Mouse (Mus musculus) ovary, postnatal 10 days (tissue): ENCODE data around the gene Gm20388.

Experiments
- DNase-seq: peaks from one replicate; pipeline ENCODE4 v3.0.0; 2022; ENCODE audit warnings: low spot score

The Gm20388 gene

GRCm38 (mm10) chr8:121977819-121978590 is 2067.4 kb downstream of the Gm20388 start:
- DNase-seq, result no peak

DNA sequence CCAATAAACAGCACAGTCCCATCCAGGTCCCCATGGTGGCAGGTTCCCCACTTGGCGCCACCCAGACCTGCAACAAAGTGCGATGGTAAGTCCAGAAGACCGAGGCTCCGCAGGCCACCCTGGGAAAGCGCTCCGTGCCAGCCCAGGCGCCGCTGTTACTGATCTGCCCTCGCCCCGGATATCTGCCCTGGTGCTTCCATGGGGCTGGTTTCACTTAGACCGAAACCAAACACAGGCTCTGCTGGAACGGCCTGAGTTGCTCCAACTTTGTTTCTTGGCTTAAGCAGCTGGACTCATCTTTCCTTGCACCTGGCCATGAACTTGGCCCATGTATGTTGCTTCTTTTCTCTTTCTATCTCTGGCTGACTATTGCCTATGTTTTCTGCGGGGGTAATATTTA is 2068.0 kb downstream of the Gm20388 start:
- no peak for DNase-seq

- DNase-seq, result no peak
Observed at GRCm38 (mm10) chr8:121980792-121981519, 2070.3 kb downstream of the Gm20388 start.

DNA sequence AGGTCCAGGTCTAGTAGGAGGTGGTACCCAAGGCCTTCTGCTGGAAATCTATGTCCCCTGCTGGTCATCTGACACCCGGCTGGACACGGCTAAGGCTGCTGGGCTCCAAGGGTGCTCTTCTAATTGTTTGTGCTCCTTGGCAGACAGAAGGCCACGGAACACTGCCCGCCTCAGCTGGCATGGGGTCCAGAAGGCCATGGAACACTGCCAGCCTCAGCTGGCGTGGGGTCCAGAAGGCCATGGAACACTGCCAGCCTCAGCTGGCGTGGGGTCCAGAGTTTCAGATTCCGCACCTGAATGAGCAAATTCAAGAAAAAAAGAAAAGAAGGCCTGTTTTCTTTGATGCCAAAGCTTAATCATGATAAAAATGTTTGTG is 2070.9 kb downstream of the Gm20388 start:
- DNase-seq, result no peak

GRCm38 (mm10) chr8:121985673-121986072 is 2075.0 kb downstream of the Gm20388 start:
- DNase-seq, result no peak

GRCm38 (mm10) chr8:121987892-121988291 is 2077.3 kb downstream of the Gm20388 start:
- no peak for DNase-seq

GRCm38 (mm10) chr8:121990506-121991255 is 2080.0 kb downstream of the Gm20388 start:
- no peak for DNase-seq

DNA sequence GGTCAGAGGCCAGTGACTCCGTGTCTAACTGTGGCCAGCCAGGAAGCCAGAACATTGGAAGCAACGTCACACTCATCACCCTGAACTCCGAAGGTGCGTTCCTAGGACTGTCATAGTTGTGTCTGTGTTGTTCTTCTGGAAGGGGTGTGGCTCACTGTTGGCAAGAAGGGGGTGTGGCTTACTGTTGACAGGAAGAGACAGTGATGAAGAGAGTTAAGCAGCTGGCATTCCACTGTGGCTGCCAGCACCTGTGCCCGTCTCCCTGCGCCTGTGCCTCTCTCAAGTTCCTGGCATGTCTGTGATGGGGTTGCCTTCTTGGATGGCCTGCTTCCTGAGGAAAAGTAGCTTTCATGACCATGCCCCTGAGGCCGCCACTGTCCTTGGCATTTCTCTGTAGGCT is 2081.0 kb downstream of the Gm20388 start:
- DNase-seq, result no peak

- DNase-seq, result no peak
Observed at GRCm38 (mm10) chr8:121992911-121993310, 2082.3 kb downstream of the Gm20388 start.

GRCm38 (mm10) chr8:121995112-121995511 is 2084.5 kb downstream of the Gm20388 start:
- no peak for DNase-seq

GRCm38 (mm10) chr8:121995895-121996294 is 2085.3 kb downstream of the Gm20388 start:
- DNase-seq, result no peak

DNA sequence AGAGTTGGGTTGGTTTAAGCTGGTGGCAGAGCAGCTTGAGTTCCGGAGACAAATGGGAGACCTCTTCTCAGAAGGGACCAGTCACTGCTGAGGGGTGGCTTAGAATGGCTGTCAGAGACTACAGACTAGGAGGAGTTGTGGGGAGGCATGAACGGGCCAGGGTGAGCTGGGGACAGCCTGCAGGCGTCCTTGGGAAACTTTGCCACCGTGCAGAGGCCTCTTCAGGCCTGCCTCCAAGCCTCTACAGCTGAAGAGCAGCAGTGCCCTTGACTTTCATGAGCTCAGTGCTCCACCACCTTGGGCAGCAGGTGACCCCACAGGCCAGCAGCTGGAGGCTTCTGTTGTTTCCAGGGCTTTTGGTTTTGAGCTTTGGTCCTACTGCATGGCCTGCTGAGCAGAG is 2088.0 kb downstream of the Gm20388 start:
- no peak for DNase-seq

DNA sequence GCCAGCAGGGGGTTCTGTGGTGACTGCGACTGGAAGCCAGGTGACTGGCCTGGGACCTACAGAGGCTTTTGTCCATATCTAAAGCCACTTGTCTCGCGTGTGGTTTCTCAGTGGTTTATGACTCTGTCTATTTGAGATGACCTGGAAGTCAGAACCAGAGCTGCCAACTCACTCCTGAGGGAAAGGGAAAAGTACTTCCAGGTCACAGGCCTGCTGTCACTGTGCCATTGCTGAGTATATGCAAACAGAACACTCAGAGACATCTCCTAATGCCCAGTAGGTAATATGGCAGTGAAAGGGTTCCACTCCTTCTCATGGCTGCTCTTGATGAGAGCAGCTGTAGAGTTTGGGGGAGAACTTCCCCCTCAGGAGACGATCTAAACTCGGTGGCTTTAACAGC is 2088.6 kb downstream of the Gm20388 start:
- no peak for DNase-seq

- DNase-seq, result no peak
Observed at GRCm38 (mm10) chr8:122001339-122002115, 2090.9 kb downstream of the Gm20388 start.

GRCm38 (mm10) chr8:122003646-122004045 is 2093.0 kb downstream of the Gm20388 start:
- DNase-seq, result no peak

GRCm38 (mm10) chr8:122004131-122004530 is 2093.5 kb downstream of the Gm20388 start:
- no peak for DNase-seq

DNA sequence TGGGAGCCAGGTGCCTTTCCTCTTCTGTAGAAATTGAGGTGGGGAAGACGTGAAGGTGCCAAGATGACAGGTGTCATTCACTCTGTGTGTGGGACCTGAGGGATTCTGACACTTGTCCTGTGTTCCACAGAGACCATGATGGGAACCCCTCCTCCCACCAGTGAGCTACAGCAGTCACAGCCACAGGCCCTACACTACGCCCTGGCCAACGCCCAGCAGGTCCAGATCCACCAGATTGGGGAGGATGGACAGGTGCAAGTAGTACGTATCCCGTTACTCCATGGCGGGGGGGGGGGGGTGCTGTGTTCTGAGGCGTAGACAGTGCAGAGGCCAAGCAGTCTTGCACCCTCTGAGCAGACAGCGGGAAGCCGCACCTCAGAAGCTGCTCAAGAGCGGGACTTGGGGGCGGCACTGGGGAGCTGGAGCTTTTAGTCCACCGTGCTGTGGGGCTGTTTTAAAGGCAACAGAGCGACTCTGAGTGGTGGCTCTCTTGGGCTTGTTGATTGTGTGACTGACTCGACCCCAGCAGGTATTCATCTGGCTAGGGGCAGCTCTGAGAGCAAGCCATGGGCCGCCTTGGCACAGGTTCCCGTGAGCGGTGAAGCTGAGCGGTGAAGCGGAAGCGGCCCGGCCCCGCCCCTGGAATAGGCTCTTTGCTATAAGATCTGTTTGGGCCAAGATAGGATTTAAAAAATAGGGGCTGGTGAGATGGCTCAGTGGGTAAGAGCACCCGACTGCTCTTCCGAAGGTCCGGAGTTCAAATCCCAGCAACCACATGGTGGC is 2095.0 kb downstream of the Gm20388 start:
- DNase-seq, result no peak

DNA sequence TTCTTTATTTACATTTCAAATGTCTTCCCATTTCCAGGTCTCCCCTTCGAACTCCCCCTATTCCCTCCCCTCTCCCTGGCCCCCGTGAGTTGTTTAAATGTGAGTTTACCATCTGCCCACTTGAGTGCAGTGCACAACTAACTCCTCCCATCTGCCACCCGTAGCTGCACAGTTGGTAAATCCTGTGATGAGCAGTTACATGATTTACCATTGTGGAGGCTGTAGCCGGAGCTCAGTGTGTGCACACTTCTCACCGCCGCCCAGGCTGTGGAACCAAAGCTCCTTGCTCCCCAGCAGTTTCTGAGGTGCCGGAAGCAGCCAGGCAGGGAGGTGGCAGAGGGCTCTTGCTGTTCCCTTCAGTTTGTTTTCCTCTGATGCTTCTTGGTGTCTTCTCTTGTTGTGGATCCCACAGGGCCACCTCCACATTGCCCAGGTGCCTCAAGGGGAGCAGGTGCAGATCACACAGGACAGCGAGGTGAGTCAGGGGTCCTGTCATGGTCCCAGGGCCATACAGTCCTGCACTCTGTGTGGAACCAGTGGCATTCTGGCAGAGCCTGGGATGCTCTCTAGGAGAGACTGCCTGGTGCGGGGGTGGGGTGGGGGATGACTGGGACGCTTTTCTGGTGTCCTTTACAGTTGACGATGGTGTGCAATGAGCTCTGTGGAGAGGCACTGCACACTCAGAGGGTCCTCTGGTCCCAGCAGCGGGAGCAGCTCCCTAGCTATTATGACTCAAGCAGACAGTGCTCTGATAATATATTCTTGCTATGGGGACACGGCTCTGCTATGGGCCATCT is 2096.2 kb downstream of the Gm20388 start:
- no peak for DNase-seq

DNA sequence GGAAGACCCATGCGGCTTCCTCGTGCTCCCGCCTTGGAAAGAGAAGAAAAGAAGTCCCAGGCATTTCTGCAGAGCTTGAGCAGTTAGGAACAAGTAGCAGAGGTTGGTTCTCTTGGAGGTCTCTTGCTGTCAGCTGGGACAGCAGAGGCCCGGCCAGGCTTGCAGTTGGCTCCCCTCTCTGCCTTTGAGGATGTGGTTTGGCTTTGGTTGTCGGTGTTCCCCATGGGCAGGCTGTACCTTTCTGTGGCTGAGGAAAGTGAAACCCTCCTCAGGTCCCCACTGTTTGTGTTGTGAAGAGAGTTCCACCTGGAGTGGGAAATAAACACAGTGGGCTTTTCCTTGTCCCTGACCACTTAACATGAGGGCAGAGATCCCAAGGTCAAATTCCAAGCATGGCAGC is 2097.8 kb downstream of the Gm20388 start:
- no peak for DNase-seq

GRCm38 (mm10) chr8:122010638-122011037 is 2100.0 kb downstream of the Gm20388 start:
- DNase-seq, result no peak
